Mouse (Mus musculus) heart, embryonic 10.5 days (tissue): ENCODE data around the gene Gm44965. TPM values are rescaled to one million over a fixed set of nuclear protein-coding genes. Genes with fewer than 3 reads are reported as not detected.
A peak's percentile ranks its signal among the peaks of the same experiment; 100 is the strongest.
"Not testable (repeated sequence)": the region's sequence is repeated elsewhere in the genome, so short reads cannot be mapped to it uniquely, and the experiment has no call there.

Experiments used
- DNase-seq: peaks from one replicate; pipeline ENCODE4 v3.0.0-alpha.2; 2017; ENCODE audit warnings: low spot score
- H3K27ac ChIP-seq: fragments of 300-500 bp; sonication (generic); 2 replicates; pipeline ENCODE4 v1.5.1; 2016; ENCODE audit warnings: mild to moderate bottlenecking
- H3K27me3 ChIP-seq: fragments of 300-500 bp; sonication (generic); 2 replicates; pipeline ENCODE4 v1.6.1; 2016; ENCODE audit warnings: mild to moderate bottlenecking; ENCODE audit not compliant: poor library complexity, insufficient read depth, severe bottlenecking
- H3K36me3 ChIP-seq: fragments of 300-500 bp; sonication (generic); 2 replicates; pipeline ENCODE4 v1.6.1; 2016; ENCODE audit warnings: mild to moderate bottlenecking, moderate library complexity
- H3K4me1 ChIP-seq: fragments of 300-500 bp; sonication (generic); 2 replicates; pipeline ENCODE4 v1.6.1; 2016; ENCODE audit warnings: mild to moderate bottlenecking
- H3K4me3 ChIP-seq: fragments of 300-500 bp; sonication (generic); 2 replicates; pipeline ENCODE4 v1.5.1; 2016; ENCODE audit warnings: mild to moderate bottlenecking, moderate library complexity
- H3K9me3 ChIP-seq: fragments of 300-500 bp; sonication (generic); 2 replicates; pipeline ENCODE4 v1.6.1; 2016; ENCODE audit warnings: mild to moderate bottlenecking, moderate library complexity
- WGBS: fragments of 180-500 bp; shearing (Covaris S2); methylation state at CpG from one replicate; pipeline ENCODE4 v1.1.7; 2016; 5-methylcytosine and 5-hydroxymethylcytosine counted together
- polyA plus RNA-seq: library from polyadenylated mRNA; unstranded; fragments of >200 nt; fragmentation: Nextera tagmentation; extraction: Ambion mirVana; gene quantifications from 2 replicates; pipeline ENCODE4 v1.2.1, GENCODE M21; 2016

Gene Gm44965
- polyA plus RNA-seq, 1 experiment from 2014 or later, result 0.49 TPM

DNA sequence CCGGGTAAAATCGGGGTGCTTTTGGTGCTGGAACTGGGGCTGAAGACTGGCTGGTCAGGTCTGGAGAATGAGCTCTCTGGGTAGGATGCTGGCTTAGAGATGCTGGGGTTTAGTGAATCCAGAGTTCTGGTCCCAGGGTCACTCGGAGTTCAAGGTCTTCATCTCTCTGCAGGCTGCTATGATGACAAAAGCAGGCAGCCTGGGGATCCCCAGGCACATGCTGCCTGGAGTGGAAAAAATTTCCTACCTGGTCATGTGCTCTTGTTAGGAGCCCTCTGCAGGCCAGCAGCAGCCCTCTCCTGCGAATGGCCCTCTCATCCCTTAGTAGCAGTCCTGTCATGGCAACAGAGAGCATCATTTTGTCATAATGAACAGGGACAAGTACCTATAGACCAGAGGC is 19.7 kb downstream of the Gm44965 start:
- DNase-seq, result no peak
- H3K36me3 ChIP-seq, result peaks cover 26% of the 10 kb centered on the region
- peaks cover 17% of the 10 kb centered on the region; the same call in 1 of the 2 replicates for H3K4me1 ChIP-seq
- H3K27ac ChIP-seq, result no peak overlapping the region
- WGBS, result 75% methylated on average over 4 of the region's 4 CpGs
- no peaks in the 10 kb centered on the region for H3K27me3 ChIP-seq
- no peaks in the 10 kb centered on the region for H3K9me3 ChIP-seq
- no peak overlapping the region for H3K4me3 ChIP-seq

DNA sequence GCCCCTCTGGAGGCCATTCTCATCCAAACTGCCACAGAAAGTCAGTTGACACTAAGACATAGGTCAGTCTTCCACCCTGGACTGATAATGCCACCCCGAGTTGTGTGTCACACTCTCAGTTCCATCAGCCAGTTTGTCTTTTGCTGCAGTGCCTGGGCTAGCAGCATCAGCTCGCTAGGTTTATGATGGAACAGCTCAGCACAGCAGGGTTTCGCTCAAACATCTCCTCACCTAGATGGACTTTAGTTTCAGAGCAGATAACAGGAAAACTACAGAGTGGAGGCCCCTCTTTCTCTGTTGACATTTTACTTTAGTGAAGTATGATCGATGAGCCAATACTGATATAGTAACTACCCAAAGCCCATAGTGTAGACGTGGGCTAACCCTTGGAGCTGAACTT is 21.0 kb downstream of the Gm44965 start:
- peaks cover 35% of the 10 kb centered on the region for H3K36me3 ChIP-seq
- H3K9me3 ChIP-seq, result no peaks in the 10 kb centered on the region
- 79% methylated on average over 5 of the region's 5 CpGs for WGBS
- H3K4me3 ChIP-seq, result no peak overlapping the region
- H3K27ac ChIP-seq, result no peak overlapping the region
- DNase-seq, result no peak
- H3K27me3 ChIP-seq, result no peaks in the 10 kb centered on the region
- H3K4me1 ChIP-seq, result peaks cover 6% of the 10 kb centered on the region; the same call in 1 of the 2 replicates

DNA sequence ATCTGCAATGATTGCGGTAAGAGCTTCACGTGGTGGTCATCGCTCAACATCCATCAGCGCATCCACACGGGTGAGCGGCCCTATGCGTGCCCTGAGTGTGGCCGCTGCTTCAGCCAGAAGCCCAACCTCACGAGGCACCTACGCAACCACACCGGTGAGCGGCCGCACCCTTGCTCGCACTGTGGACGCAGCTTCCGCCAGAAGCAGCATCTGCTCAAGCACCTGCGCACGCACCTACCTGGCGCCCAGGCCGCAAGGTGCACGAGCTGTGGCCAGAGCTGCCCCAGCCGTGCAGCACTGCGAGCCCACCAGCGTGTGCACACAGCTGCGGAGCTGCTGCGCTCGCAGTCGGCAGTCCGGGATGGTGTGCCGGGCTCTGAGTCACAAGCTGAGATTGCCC is 26.3 kb downstream of the Gm44965 start:
- 86% methylated on average over 30 of the region's 30 CpGs for WGBS
- no peaks in the 10 kb centered on the region for H3K4me1 ChIP-seq
- DNase-seq, result no peak

DNA sequence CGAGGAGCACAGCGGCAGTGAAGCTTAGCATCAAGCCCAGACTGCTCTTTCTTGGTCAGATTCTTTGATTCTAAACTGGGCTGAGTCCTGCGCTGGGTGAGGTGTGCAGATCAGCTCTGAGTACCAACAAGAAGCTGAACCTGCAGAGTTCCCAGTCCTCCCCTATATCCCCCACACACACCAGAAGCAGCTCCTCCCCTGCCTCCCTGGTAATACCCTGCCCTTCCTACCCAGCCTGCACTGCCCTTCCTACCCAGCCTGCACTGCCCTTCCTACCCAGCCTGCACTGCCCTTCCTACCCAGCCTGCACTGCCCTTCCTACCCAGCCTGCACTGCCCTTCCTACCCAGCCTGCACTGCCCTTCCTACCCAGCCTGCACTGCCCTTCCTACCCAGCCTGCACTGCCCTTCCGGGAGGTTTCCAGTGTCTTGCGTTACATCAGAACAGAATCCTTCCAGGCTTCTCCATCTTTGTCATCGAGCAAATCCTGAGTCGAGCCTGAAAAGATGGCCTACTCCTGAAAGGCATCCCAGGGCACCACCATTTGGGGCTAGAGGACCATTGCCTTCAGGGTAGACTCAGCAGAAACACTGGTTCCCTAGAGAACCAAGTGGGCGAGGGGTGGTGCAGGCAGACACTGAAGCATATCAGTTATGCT is 28.6 kb downstream of the Gm44965 start:
- H3K27me3 ChIP-seq, result peaks cover 17% of the 10 kb centered on the region
- H3K9me3 ChIP-seq, H3K4me1 ChIP-seq, H3K4me3 ChIP-seq, DNase-seq, H3K27ac ChIP-seq: not testable (repeated sequence)
- H3K36me3 ChIP-seq, result peaks cover 36% of the 10 kb centered on the region
- WGBS, result 89% methylated on average over 8 of the region's 8 CpGs

More for the DNA sequence above, 26.3 kb downstream of the Gm44965 start:
- Histone ChIP-seq H3K4me3 (no peak overlapping the region), H3K9me3 (no peaks in the 10 kb centered on the region), H3K36me3 (peaks cover 39% of the 10 kb centered on the region), H3K27ac (no peak overlapping the region), H3K27me3 (peaks cover 5% of the 10 kb centered on the region; the same call in 1 of the 2 replicates)

DNA sequence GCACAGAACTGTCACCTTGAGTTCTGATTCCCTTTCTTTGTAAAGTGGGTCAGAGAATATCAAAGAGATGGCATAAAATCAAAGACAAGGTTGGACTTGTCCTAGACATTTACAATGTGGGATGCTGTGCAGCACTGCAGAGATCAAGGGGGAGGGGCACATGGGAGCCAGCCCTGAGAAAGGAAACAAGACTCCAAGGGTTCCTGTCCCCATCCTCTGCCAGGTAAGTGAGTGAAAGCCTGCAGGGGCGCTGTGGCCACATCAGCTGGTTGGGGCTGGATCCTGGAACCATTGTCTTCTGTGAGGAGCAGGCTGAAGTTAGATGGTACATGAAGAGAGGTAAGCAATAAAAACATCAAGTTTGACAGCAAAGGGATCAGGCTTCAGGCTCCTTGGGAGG is 29.7 kb downstream of the Gm44965 start:
- no peaks in the 10 kb centered on the region for H3K9me3 ChIP-seq
- H3K27me3 ChIP-seq, result peaks cover 28% of the 10 kb centered on the region
- H3K4me1 ChIP-seq, result peaks cover 12% of the 10 kb centered on the region
- 41% methylated on average over 1 of the region's 1 CpGs for WGBS
- no peak for DNase-seq
- H3K27ac ChIP-seq, result no peak overlapping the region
- H3K36me3 ChIP-seq, result peaks cover 32% of the 10 kb centered on the region
- H3K4me3 ChIP-seq, result no peak overlapping the region

DNA sequence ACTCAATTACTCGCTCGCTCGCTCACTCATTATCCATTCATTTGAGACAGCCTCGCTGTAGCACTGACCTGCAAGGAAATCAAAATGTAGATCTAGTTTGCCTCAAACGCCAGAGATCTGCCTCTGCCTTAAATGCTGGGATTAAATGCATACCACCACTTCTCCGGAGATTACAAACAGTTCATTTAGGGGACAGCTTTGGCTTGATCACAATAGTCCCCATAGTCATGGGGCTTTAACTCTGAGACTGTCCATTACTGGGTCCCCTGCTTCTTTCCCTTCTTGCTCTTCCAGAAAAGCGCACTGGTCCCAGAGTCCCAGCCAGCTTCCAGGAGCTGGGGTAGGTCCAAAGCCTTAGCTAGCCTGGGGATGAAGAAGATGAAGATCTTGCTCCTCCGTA is 32.7 kb downstream of the Gm44965 start, which contains the start of gene AI854703:
Gene AI854703, plus strand, starts transcription at position 301 of the 400 bp plus-strand sequence.
- DNase-seq, result no peak
- Histone ChIP-seq H3K9me3 (no peaks in the 10 kb centered on the region), H3K27me3 (peaks cover 58% of the 10 kb centered on the region), H3K4me1 (peaks cover 26% of the 10 kb centered on the region), H3K36me3 (0 out of 2 replicates have a peak, but pooled peaks cover 6% of the 10 kb centered on the region), H3K27ac (peak within 1 kb of the TSS; percentile 73), H3K4me3 (peak within 1 kb of the TSS; percentile 67)
- WGBS, result 26% methylated on average over 8 of the region's 8 CpGs

DNA sequence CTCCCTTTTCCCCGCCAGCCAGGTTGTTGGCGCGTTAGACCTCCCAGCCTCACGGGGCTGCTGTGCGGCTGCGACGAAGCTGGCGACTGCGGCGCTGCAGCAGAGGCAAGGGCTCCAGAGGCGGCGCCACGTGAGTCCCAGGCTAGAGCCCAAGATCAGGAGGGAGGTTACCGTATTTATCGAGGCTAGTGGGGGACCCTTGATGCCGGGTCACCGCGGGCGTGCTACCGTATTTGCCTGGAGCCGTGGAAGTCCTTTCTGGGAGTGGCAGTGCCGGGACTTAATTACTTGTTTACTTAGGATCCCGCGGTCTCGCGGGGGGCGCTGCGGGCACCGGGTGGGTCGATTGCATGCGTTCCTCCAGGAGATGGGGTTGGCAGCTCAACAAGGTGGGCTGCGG is 33.2 kb downstream of the Gm44965 start:
- Histone ChIP-seq H3K4me3 (peak overlapping the region; percentile 67), H3K4me1 (peaks cover 26% of the 10 kb centered on the region), H3K27me3 (peaks cover 63% of the 10 kb centered on the region), H3K9me3 (no peaks in the 10 kb centered on the region), H3K27ac (peak overlapping the region; percentile 73), H3K36me3 (0 out of 2 replicates have a peak, but pooled peaks cover under 1% of the 10 kb centered on the region)
- WGBS, result under 1% methylated on average over 32 of the region's 32 CpGs
- DNase-seq, result no peak

DNA sequence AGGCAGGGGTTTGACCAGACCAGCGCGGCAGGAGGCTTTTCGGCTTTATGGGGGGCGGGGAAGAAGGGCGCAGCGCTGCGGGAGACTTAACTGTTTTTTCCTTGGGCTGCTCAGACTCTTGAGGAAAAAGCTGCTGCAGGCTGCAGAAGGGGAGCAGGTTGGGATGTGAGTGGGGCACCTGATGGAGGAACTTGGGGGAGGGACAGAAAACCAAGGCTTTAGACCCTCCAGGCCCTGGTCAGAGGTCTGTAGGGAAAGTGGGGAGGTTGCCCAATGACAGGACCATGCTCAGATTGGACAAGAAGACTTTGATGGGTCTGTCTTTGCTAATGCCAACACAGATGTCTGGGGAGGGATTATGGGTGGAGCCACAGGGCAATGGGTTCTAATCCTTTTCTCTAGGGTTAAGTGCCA is 33.8 kb downstream of the Gm44965 start:
- H3K36me3 ChIP-seq, result no peaks in the 10 kb centered on the region
- peaks cover 26% of the 10 kb centered on the region for H3K4me1 ChIP-seq
- H3K27ac ChIP-seq, result peak overlapping the region; percentile 73
- DNase-seq, result no peak
- H3K27me3 ChIP-seq, result peaks cover 67% of the 10 kb centered on the region
- H3K4me3 ChIP-seq, result peak overlapping the region; percentile 67
- no peaks in the 10 kb centered on the region for H3K9me3 ChIP-seq
- WGBS, result 9% methylated on average over 7 of the region's 7 CpGs

DNA sequence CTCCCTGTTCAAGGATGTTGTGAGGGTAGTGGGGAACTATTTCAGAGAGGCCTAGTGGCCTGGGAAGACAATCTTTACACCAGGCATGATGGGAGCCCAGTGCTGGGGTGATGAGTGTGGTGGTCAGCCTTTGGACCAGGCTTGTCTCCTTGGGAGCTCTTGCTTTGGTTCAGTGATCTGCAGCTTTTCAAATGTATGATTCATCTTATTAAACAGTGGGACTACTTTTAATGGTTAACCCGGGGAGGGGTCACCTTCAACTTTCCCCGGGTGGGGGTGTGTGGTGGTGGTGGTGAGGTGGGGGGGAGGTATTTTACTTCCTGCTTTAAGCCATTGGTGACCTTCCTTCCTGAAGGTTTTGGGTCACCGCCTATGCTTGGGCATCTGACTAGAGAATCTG is 34.6 kb downstream of the Gm44965 start:
- no peaks in the 10 kb centered on the region for H3K9me3 ChIP-seq
- peaks cover 26% of the 10 kb centered on the region for H3K4me1 ChIP-seq
- H3K27ac ChIP-seq, result 0 out of 2 replicates have a peak overlapping the region, but pooled peaks have one; percentile 81
- no peaks in the 10 kb centered on the region for H3K36me3 ChIP-seq
- H3K4me3 ChIP-seq, result no peak overlapping the region
- DNase-seq, result no peak
- WGBS, result 79% methylated on average over 3 of the region's 3 CpGs
- peaks cover 75% of the 10 kb centered on the region for H3K27me3 ChIP-seq

DNA sequence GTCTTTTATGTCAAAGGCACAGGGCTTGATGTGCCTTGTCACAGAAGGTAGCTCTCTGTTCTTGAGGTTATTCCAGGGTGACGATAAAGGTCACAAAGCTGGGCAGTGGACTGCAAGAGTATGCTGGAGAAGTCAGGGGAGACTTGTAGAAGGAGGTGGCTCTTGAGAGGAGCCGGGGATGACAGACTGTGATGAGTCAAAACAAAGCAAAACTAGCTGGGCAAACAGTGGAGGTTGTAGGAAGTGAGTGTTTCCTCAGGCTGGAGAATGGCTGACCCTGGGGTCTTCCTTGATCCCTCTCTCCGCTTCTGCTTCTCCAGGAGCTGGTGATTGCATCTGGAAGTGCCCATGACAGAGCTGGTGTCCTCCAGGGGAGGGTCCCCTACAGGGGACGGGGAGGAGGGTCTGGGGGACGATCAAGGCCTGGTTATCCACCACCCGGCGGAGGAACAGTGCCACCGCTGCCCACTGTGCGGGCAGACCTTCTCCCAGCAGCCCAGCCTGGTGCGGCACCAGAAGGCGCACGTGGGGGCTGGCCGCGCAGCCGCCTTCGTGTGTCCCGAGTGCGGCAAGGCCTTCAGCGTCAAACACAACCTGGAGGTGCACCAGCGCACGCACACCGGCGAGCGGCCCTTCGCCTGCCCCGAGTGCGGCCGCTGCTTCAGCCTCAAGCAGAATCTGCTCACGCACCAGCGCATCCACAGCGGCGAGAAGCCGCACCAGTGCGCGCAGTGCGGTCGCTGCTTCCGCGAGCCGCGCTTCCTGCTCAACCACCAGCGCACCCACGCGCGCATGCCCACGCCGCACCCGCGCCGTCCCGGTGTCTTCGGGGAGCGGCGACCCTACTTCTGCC is 35.3 kb downstream of the Gm44965 start:
- no peak for DNase-seq
- 9% methylated on average over 54 of the region's 54 CpGs for WGBS
- peaks cover 26% of the 10 kb centered on the region for H3K4me1 ChIP-seq
- no peaks in the 10 kb centered on the region for H3K9me3 ChIP-seq
- H3K36me3 ChIP-seq, result no peaks in the 10 kb centered on the region
- peaks cover 75% of the 10 kb centered on the region for H3K27me3 ChIP-seq
- H3K27ac ChIP-seq, result peak overlapping the region; percentile 81
- H3K4me3 ChIP-seq, result peak overlapping the region; percentile 63

DNA sequence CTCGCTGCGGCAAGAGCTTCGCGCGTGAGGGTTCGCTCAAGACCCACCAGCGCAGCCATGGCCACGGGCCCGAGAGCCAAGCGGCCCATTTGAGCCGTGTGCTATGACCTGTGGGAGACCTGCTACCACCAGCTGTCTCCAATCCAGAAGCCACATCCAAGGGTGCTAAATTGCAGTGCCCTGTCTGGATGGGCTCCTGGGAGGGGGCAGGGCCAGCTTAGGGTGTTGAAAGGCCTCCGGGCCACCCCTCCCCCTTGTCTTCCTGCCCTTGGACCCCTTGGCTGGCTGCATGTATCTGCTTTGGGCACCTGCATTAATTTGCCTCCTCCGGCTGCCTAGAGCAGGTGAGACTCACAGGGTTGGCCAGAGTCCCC is 35.9 kb downstream of the Gm44965 start:
- no peak for DNase-seq

DNA sequence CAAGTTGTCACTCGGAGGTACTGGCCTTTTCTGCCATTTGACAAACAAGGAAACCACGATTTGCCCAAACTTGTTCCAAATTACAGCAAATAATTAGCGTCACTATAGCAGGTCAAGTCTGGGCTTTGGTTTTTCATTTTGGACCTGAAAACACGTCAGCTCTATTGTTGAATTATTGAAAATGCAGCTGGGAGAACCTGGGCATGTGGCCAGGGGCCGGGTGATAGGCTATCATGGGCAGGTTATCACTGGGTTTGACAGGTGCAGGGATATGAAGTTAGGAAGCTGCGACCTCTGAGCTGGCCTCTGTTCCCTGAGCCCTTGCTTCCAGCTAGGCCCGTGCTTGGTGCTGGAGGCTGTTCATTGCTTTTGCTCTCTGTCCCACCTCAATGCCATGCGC is 37.1 kb downstream of the Gm44965 start:
- peaks cover 62% of the 10 kb centered on the region for H3K27me3 ChIP-seq
- no peaks in the 10 kb centered on the region for H3K36me3 ChIP-seq
- no peak overlapping the region for H3K4me3 ChIP-seq
- no peaks in the 10 kb centered on the region for H3K9me3 ChIP-seq
- H3K27ac ChIP-seq, result no peak overlapping the region
- 86% methylated on average over 8 of the region's 8 CpGs for WGBS
- H3K4me1 ChIP-seq, result peaks cover 26% of the 10 kb centered on the region
- no peak for DNase-seq

More for the DNA sequence above, 35.9 kb downstream of the Gm44965 start:
- H3K4me1 ChIP-seq, result peaks cover 26% of the 10 kb centered on the region
- 6% methylated on average over 13 of the region's 13 CpGs for WGBS
- no peaks in the 10 kb centered on the region for H3K9me3 ChIP-seq
- peaks cover 71% of the 10 kb centered on the region for H3K27me3 ChIP-seq
- no peaks in the 10 kb centered on the region for H3K36me3 ChIP-seq
- peak overlapping the region; percentile 81 for H3K27ac ChIP-seq
- H3K4me3 ChIP-seq, result peak overlapping the region; percentile 63

DNA sequence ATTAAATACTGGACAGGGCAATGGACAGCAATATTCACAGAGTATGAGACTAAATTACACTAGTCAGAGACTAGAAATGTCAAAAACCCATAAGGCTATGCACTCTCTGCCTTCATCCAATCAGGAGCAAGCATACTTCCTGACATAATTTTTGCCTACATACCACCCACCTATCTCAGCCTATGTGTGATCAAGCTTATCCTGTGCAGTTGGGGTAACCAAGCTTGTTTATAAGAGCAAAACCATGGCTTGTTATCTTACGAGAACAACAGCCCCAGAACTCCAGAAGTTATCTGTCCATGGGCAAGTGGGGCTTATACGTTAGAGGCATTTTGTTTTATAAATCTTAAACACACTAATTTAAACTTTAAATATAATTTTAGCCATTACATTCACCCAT is 41.4 kb downstream of the Gm44965 start:
- no peaks in the 10 kb centered on the region for H3K36me3 ChIP-seq
- no peak overlapping the region for H3K27ac ChIP-seq
- 75% methylated on average over 2 of the region's 2 CpGs for WGBS
- H3K9me3 ChIP-seq, result no peaks in the 10 kb centered on the region
- peaks cover 10% of the 10 kb centered on the region for H3K4me1 ChIP-seq
- no peak overlapping the region for H3K4me3 ChIP-seq
- peaks cover 30% of the 10 kb centered on the region for H3K27me3 ChIP-seq
- DNase-seq, result no peak
